Mouse (Mus musculus) CH12.LX (cell line): ENCODE data around the gene Adora2b. TPM values are rescaled to one million over a fixed set of nuclear protein-coding genes. Genes with fewer than 3 reads are reported as not detected.

Experiments
- DNase-seq: peaks from one replicate; pipeline ENCODE4 v3.0.0-alpha.2; 2013; ENCODE audit errors: extremely low read depth
- H3K27ac ChIP-seq: 2 replicates; pipeline ENCODE4 v1.5.1; 2012; ENCODE audit warnings: low read depth, mild to moderate bottlenecking, control low read depth, moderate library complexity; ENCODE audit not compliant: insufficient read depth
- H3K27me3 ChIP-seq: replicated peaks from 2 replicates; pipeline ENCODE3; 2012; ENCODE audit warnings: inconsistent platforms
- H3K36me3 ChIP-seq, 2 experiments: replicated peaks in 1 of 2; 2 replicates each; pipeline versions ENCODE3 to v1.6.1; 2012; ENCODE audit warnings: inconsistent platforms in 1 of 2, low read length in 1 of 2, mild to moderate bottlenecking in 1 of 2, mixed read lengths in 1 of 2, moderate library complexity in 1 of 2; ENCODE audit not compliant: control insufficient read depth in 1 of 2, insufficient read depth in 1 of 2
- H3K4me1 ChIP-seq, 2 experiments: 2 replicates each; pipeline ENCODE4 v1.6.1; 2012; ENCODE audit warnings: inconsistent platforms in 1 of 2, moderate library complexity in 1 of 2; ENCODE audit not compliant: insufficient read depth in 2 of 2, control insufficient read depth in 1 of 2
- H3K4me2 ChIP-seq: 2 replicates; pipeline ENCODE4 v1.6.1; 2012; ENCODE audit warnings: low read depth, mild to moderate bottlenecking, control low read depth; ENCODE audit not compliant: poor library complexity, insufficient read depth, severe bottlenecking
- H3K4me3 ChIP-seq, 3 experiments: fragments of 150-350 bp in 1 of 3; sonication (generic) in 1 of 3; replicated peaks in 1 of 3; 2 replicates each; pipeline versions ENCODE3 to v1.5.1; 2011 to 2012; ENCODE audit warnings: low read depth in 2 of 3, low read length in 2 of 3, mild to moderate bottlenecking in 2 of 3, moderate library complexity in 2 of 3, control low read depth in 1 of 3, improper control_type of control experiment in 1 of 3, inconsistent platforms in 1 of 3, mixed read lengths in 1 of 3; ENCODE audit not compliant: poor library complexity in 1 of 3
- H3K79me2 ChIP-seq: replicated peaks from 2 replicates; pipeline ENCODE4 v1.6.1; 2012; ENCODE audit warnings: mild to moderate bottlenecking, moderate library complexity; ENCODE audit not compliant: control insufficient read depth, poor library complexity, insufficient read depth, severe bottlenecking; ENCODE audit errors: extremely low read depth
- H3K9ac ChIP-seq: 2 replicates; pipeline ENCODE4 v1.6.1; 2012; ENCODE audit warnings: low read depth, mild to moderate bottlenecking, control low read depth, moderate library complexity; ENCODE audit not compliant: insufficient read depth
- H3K9me3 ChIP-seq: replicated peaks from 2 replicates; pipeline ENCODE3; 2012; ENCODE audit warnings: low read length, inconsistent platforms, mixed read lengths
- BHLHE40 ChIP-seq: IDR thresholded peaks from 2 replicates; pipeline ENCODE4 v1.6.1; 2011; ENCODE audit warnings: mild to moderate bottlenecking, low read depth, low read length, improper control_type of control experiment
- CHD2 ChIP-seq: IDR thresholded peaks from 2 replicates; pipeline ENCODE4 v1.6.1; 2011; ENCODE audit warnings: low read length, improper control_type of control experiment
- E2F4 ChIP-seq: IDR thresholded peaks from 2 replicates; pipeline ENCODE4 v1.6.1; 2011; ENCODE audit warnings: low read depth, low read length, improper control_type of control experiment; ENCODE audit not compliant: insufficient replicate concordance
- ELF1 ChIP-seq: IDR thresholded peaks from 2 replicates; pipeline ENCODE4 v1.6.1; 2014; ENCODE audit warnings: low read depth, mild to moderate bottlenecking, inconsistent platforms, low read length, improper control_type of control experiment
- EP300 ChIP-seq: IDR thresholded peaks from 2 replicates; pipeline ENCODE4 v1.6.1; 2011; ENCODE audit warnings: low read length, improper control_type of control experiment
- ETS1 ChIP-seq: conservative IDR thresholded peaks from 2 replicates; pipeline ENCODE4 v1.6.1; 2012; ENCODE audit warnings: low read depth, mild to moderate bottlenecking, inconsistent platforms, low read length, improper control_type of control experiment, moderate library complexity
- IRF4 ChIP-seq: IDR thresholded peaks from 2 replicates; pipeline ENCODE4 v1.6.1; 2014; ENCODE audit warnings: low read depth, mild to moderate bottlenecking, inconsistent platforms, low read length, improper control_type of control experiment
- JUN ChIP-seq: IDR thresholded peaks from 2 replicates; pipeline ENCODE4 v1.6.1; 2011; ENCODE audit warnings: low read depth, mild to moderate bottlenecking, low read length, improper control_type of control experiment, moderate library complexity; ENCODE audit not compliant: insufficient read depth
- JUND ChIP-seq: conservative IDR thresholded peaks from 2 replicates; pipeline ENCODE4 v1.6.1; 2011; ENCODE audit warnings: low read depth, low read length, improper control_type of control experiment
- MAFK ChIP-seq: IDR thresholded peaks from 2 replicates; pipeline ENCODE4 v1.6.1; 2011; ENCODE audit warnings: low read length, improper control_type of control experiment; ENCODE audit not compliant: insufficient replicate concordance
- MAX ChIP-seq: IDR thresholded peaks from 2 replicates; pipeline ENCODE4 v1.6.1; 2011; ENCODE audit warnings: low read length, improper control_type of control experiment
- MEF2A ChIP-seq: IDR thresholded peaks from 2 replicates; pipeline ENCODE4 v1.6.1; 2014; ENCODE audit warnings: low read depth, mild to moderate bottlenecking, inconsistent platforms, low read length, improper control_type of control experiment, borderline replicate concordance
- MYC ChIP-seq: IDR thresholded peaks from 2 replicates; pipeline ENCODE4 v1.6.1; 2011; ENCODE audit warnings: low read depth, mild to moderate bottlenecking, improper control_type of control experiment, low read length
- NELFE ChIP-seq: IDR thresholded peaks from 2 replicates; pipeline ENCODE4 v1.6.1; 2011; ENCODE audit warnings: low read depth, low read length, improper control_type of control experiment
- PAX5 ChIP-seq: IDR thresholded peaks from 2 replicates; pipeline ENCODE4 v1.6.1; 2012; ENCODE audit warnings: low read length, inconsistent platforms, mixed read lengths
- POLR2A ChIP-seq: IDR thresholded peaks from 2 replicates; pipeline ENCODE4 v1.6.1; 2011; ENCODE audit warnings: low read depth, mild to moderate bottlenecking, improper control_type of control experiment, low read length
- RCOR1 ChIP-seq: conservative IDR thresholded peaks from 2 replicates; pipeline ENCODE4 v1.6.1; 2012; ENCODE audit warnings: low read depth, mild to moderate bottlenecking, inconsistent platforms, low read length, improper control_type of control experiment
- SIN3A ChIP-seq: IDR thresholded peaks from 2 replicates; pipeline ENCODE4 v1.6.1; 2012; ENCODE audit warnings: low read length, improper control_type of control experiment, inconsistent platforms
- SMC3 ChIP-seq: IDR thresholded peaks from 2 replicates; pipeline ENCODE4 v1.6.1; 2011; ENCODE audit warnings: low read depth, low read length, improper control_type of control experiment
- TBP ChIP-seq: conservative IDR thresholded peaks from 2 replicates; pipeline ENCODE4 v1.6.1; 2011; ENCODE audit warnings: low read depth, low read length, improper control_type of control experiment
- TCF12 ChIP-seq: IDR thresholded peaks from 2 replicates; pipeline ENCODE4 v1.6.1; 2014; ENCODE audit warnings: low read depth, mild to moderate bottlenecking, inconsistent platforms, low read length, improper control_type of control experiment
- UBTF ChIP-seq: IDR thresholded peaks from 2 replicates; pipeline ENCODE4 v1.6.1; 2012; ENCODE audit warnings: low read depth, mild to moderate bottlenecking, inconsistent platforms, low read length, improper control_type of control experiment, moderate library complexity
- USF1 ChIP-seq: IDR thresholded peaks from 2 replicates; pipeline ENCODE4 v1.6.1; 2014; ENCODE audit warnings: low read depth, mild to moderate bottlenecking, inconsistent platforms, low read length, improper control_type of control experiment
- ZNF384 ChIP-seq: IDR thresholded peaks from 2 replicates; pipeline ENCODE4 v1.6.1; 2012; ENCODE audit warnings: low read depth, low read length, improper control_type of control experiment, inconsistent platforms
- dilution Hi-C: fragments of 300-500 bp; cut with MboI; formaldehyde crosslinking; loops from 2 replicates; pipeline ENCODE4 v1.14.3; 2020; ENCODE audit warnings: low sequenced_read_pairs; ENCODE audit not compliant: extremely low pct_unique_long_range_greater_than_20kb, extremely low pct_ligation_motif_present
- in situ Hi-C: fragments of 300-500 bp; cut with MboI; formaldehyde crosslinking; loops from 3 replicates; pipeline ENCODE4 v1.14.3; 2019; ENCODE audit warnings: low sequenced_read_pairs, low pct_ligation_motif_present, low pct_unique_long_range_greater_than_20kb, mixed read lengths
- polyA plus RNA-seq: library from polyadenylated mRNA; unstranded; fragments of >175 nt; gene quantifications from 2 replicates; pipeline ENCODE4 v1.2.1, GENCODE M21; 2012; ENCODE audit warnings: low read depth; ENCODE audit not compliant: insufficient read length
- total RNA-seq, 2 experiments: library from RNA; depleted of rRNA; stranded (reverse); fragments of 300-350 nt in 1 of 2; fragments of >200 nt in 1 of 2; gene quantifications; 2 replicates each; pipeline ENCODE4 v1.2.3; 2012 to 2014

Gene Adora2b
- total and polyA plus RNA-seq, 3 experiments = 0.77 to 1.7 (median 0.87) TPM

- no peak overlapping the region for H3K4me3 ChIP-seq
- peak; percentile 68 for DNase-seq
- TF ChIP-seq MYC (peak; percentile 85), SMC3 (no peak), E2F4 (no peak), SIN3A (peak; percentile 53; the same call in 1 of the 2 replicates), BHLHE40 (peak; percentile 73), NELFE (no peak), ETS1 (peak; percentile 69), EP300 (peak; percentile 95), MAX (peak; percentile 54; the same call in 1 of the 2 replicates), IRF4 (peak; percentile 94), ELF1 (no peak), MEF2A (peak; percentile 79), TCF12 (peak; percentile 80), JUN (peak; percentile 37), RCOR1 (peak; percentile 92), MAFK (peak; percentile 61; the same call in 1 of the 2 replicates), CHD2 (peak; percentile 29; the same call in 1 of the 2 replicates), POLR2A (0 out of 2 replicates have a peak, but pooled peaks have one; percentile 23), USF1 (no peak), PAX5 (no peak)
- in situ Hi-C loops = no loop called here
- dilution Hi-C loops = no loop called here
- peaks cover 30 to 54% of the 10 kb centered on the region in 2 experiments for H3K36me3 ChIP-seq
- H3K79me2 ChIP-seq = peaks cover 4% of the 10 kb centered on the region; the same call in 1 of the 2 replicates
- peaks cover 16 to 54% of the 10 kb centered on the region in 2 experiments for H3K4me1 ChIP-seq
- H3K9me3 ChIP-seq = no peaks in the 10 kb centered on the region
- peak overlapping the region; percentile 8 for H3K27ac ChIP-seq
- H3K4me2 ChIP-seq = peak overlapping the region; percentile 38; the same call in 1 of the 2 replicates
- no peak overlapping the region for H3K9ac ChIP-seq
- no peaks in the 10 kb centered on the region for H3K27me3 ChIP-seq
These were observed 36.2 kb downstream of the Adora2b start for GRCm38 (mm10) chr11:62285020-62285419.

DNA sequence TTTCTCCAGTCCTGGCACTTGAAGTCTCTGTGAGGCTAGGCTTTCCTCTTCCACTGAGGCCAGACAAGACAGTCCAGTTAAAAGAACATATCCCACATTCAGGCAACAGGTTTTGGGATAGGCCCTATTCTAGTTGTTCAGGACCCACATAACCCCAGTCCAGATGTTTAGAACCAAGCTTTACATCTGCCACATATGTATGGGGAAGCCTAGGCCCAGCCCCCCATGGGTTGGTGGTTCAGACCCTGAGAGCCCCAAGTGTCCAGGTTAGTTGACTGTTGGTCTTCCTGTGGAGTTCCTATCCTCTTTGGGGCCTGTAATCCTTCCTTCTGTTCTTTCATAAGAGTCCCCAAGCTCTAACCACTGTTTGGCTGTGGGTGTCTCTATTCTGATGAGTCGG, 38.9 kb downstream of the Adora2b start:
- H3K36me3 ChIP-seq = peaks cover 37 to 77% of the 10 kb centered on the region in 2 experiments
- dilution Hi-C loops = no loop called here

More for the DNA sequence above, 38.9 kb downstream of the Adora2b start:
- H3K4me2 ChIP-seq = no peak overlapping the region
- H3K27ac ChIP-seq = no peak overlapping the region
- H3K9ac ChIP-seq = no peak overlapping the region
- H3K27me3 ChIP-seq = no peaks in the 10 kb centered on the region
- no peaks in the 10 kb centered on the region for H3K9me3 ChIP-seq
- H3K4me3 ChIP-seq = no peak overlapping the region
- peaks cover 16 to 42% of the 10 kb centered on the region in 2 experiments for H3K4me1 ChIP-seq
- no peak for TF ChIP-seq BHLHE40
- no peak for TF ChIP-seq MEF2A
- TF ChIP-seq NELFE = no peak
- no peak for TF ChIP-seq UBTF
- no peak for TF ChIP-seq ZNF384
- no peak for TF ChIP-seq RCOR1
- no peak for TF ChIP-seq MAFK
- TF ChIP-seq JUND = no peak
- TF ChIP-seq TBP = no peak
- in situ Hi-C loops = no loop called here
- DNase-seq = no peak
- no peaks in the 10 kb centered on the region for H3K79me2 ChIP-seq
